Mouse (Mus musculus): ENCODE data around the gene Prf1. TPM values are rescaled to one million over a fixed set of nuclear protein-coding genes. Genes with fewer than 3 reads are reported as not detected.
A peak's percentile ranks its signal among the peaks of the same experiment; 100 is the strongest.

The Prf1 gene
- polyA plus RNA-seq, 1 experiment from 2014 or later = not detected

DNA sequence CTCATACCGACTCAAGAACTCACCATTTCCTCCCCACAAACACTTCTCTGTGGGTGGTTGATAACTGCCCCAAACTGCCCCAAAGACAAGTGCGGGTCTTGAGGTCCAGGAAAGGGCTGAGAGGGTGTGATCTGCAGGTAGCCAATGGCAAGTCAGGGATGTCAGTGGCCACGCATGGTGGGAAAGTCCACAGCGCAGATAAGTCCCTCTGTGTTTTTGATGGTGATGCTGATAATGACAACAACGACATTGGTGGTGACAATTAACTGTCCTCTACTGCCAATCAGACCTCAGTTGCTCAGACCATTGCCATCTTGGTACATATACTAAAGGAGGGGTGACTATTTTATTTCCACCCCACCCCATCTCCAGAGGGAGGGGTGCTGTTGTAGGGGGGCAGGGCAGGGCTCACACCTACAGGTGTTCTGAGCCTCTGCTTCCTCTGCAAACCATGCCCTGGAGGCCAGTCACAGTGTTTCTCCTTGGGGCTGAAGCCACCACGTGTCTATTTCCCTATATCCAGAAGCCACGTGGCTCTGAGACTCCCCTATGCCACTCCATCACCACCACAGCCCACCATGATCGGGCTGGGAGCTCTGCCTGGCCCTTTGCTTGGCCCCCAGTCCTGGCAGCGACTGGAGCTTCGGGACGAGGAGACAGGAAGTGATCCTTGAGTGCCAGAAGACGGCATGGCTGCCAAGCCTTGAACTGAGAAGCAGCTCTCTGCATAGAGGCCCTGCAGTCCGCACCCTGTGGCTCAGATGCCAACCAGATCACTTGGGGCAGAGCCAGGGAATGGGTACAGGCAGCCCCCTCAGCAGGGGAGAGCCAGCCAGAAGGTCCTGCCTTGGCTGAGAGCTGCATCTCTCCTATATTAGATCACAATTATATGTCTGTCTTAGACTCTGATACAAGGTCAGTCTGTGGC lies 36.1 kb upstream of the Prf1 start:
- no peak overlapping the region for H3K9ac ChIP-seq (ENCODE audit: low read depth, low read length)
- no peaks in the 10 kb centered on the region for H3K27me3 ChIP-seq (replicated peaks; ENCODE audit: control insufficient read depth, insufficient read depth, low read length)
- no peak for TF ChIP-seq CTCF (IDR thresholded peaks at IDR 0.05; ENCODE audit: low read depth)
- 59% methylated on average over 13 of the region's 13 CpGs for WGBS
- no peak overlapping the region for H3K4me3 ChIP-seq (ENCODE audit: low read depth, low read length)
- no peak overlapping the region for H3K27ac ChIP-seq (ENCODE audit: low read depth, low read length)
- no peaks in the 10 kb centered on the region for H3K4me1 ChIP-seq (replicated peaks; ENCODE audit: control insufficient read depth, insufficient read depth, low read length)
- no peaks in the 10 kb centered on the region for H3K36me3 ChIP-seq (ENCODE audit: control insufficient read depth, insufficient read depth)
- no peak for ATAC-seq
- H3K4me2 ChIP-seq (replicated peaks; ENCODE audit: low read depth) = no peak overlapping the region
- no peaks in the 10 kb centered on the region for H3K9me3 ChIP-seq (ENCODE audit: control insufficient read depth)

GRCm38 (mm10) chr10:61263606-61264005 lies 34.0 kb upstream of the Prf1 start:
- 81% methylated on average over 8 of the region's 8 CpGs for WGBS
- Histone ChIP-seq H3K9me3 (ENCODE audit: control insufficient read depth) (no peaks in the 10 kb centered on the region), H3K27ac (ENCODE audit: low read depth, low read length) (no peak overlapping the region), H3K4me2 (replicated peaks; ENCODE audit: low read depth) (no peak overlapping the region), H3K36me3 (ENCODE audit: control insufficient read depth, insufficient read depth) (no peaks in the 10 kb centered on the region), H3K4me1 (replicated peaks; ENCODE audit: control insufficient read depth, insufficient read depth, low read length) (no peaks in the 10 kb centered on the region), H3K27me3 (replicated peaks; ENCODE audit: control insufficient read depth, insufficient read depth, low read length) (no peaks in the 10 kb centered on the region), H3K4me3 (ENCODE audit: low read depth, low read length) (no peak overlapping the region), H3K9ac (ENCODE audit: low read depth, low read length) (no peak overlapping the region)
- no peak for ATAC-seq
- no peak for TF ChIP-seq CTCF (IDR thresholded peaks at IDR 0.05; ENCODE audit: low read depth)

DNA sequence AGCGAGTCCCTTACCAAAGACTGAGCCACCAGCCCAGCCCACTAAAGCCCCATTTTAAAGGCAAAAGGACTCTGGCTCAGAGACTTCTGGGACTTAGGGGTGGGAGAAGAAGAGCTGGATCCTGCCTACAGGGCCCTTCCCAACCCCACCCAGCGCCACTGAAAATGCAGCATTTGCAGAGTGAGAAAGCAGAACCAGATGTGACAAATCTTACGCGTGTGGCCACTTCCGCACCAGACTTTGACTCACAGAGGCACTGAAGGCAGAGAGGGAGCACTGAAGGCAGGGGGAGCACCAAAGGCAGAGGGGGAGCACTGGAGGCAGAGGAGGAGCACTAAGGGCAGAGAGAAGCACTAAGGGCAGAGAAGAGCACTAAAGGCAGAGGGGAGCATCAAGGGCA lies 30.3 kb upstream of the Prf1 start:
- no peaks in the 10 kb centered on the region for H3K36me3 ChIP-seq (ENCODE audit: control insufficient read depth, insufficient read depth)
- H3K27me3 ChIP-seq (replicated peaks; ENCODE audit: control insufficient read depth, insufficient read depth, low read length) = 0 out of 2 replicates have a peak, but pooled peaks cover 9% of the 10 kb centered on the region
- H3K4me3 ChIP-seq (ENCODE audit: low read depth, low read length) = no peak overlapping the region
- no peak for TF ChIP-seq CTCF (IDR thresholded peaks at IDR 0.05; ENCODE audit: low read depth)
- ATAC-seq = no peak
- no peak overlapping the region for H3K4me2 ChIP-seq (replicated peaks; ENCODE audit: low read depth)
- 79% methylated on average over 5 of the region's 5 CpGs for WGBS
- no peak overlapping the region for H3K27ac ChIP-seq (ENCODE audit: low read depth, low read length)
- no peaks in the 10 kb centered on the region for H3K4me1 ChIP-seq (replicated peaks; ENCODE audit: control insufficient read depth, insufficient read depth, low read length)
- H3K9me3 ChIP-seq (ENCODE audit: control insufficient read depth) = no peaks in the 10 kb centered on the region
- no peak overlapping the region for H3K9ac ChIP-seq (ENCODE audit: low read depth, low read length)

DNA sequence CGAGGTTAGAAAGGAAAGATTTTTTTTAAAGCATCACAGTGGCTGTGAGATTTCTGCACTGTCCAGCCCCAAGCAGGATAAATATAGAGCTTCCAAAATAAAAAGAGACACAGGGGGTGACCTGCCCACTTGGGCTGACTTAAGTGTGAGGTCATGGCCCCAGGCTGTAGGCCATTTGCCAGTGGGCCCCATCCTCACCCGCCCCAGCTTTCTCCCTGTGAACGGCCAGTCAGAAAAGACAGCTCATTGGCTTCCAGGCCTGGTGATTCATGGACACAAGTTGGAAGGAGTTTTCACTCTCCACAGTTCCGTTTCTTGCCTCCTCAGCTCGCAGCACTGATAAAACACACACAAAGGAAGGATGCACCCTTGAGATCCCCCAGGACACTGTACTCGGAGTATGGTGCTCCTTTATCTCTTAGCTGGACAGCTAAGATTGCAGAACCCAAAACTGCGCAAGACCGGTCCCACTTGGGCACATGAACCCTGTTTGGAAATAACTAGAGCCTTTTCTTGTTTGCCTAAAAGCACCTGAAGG lies 25.5 kb upstream of the Prf1 start:
- Histone ChIP-seq H3K36me3 (ENCODE audit: control insufficient read depth, insufficient read depth) (no peaks in the 10 kb centered on the region), H3K9me3 (ENCODE audit: control insufficient read depth) (no peaks in the 10 kb centered on the region), H3K27me3 (replicated peaks; ENCODE audit: control insufficient read depth, insufficient read depth, low read length) (peaks cover 20% of the 10 kb centered on the region), H3K4me3 (ENCODE audit: low read depth, low read length) (no peak overlapping the region), H3K27ac (ENCODE audit: low read depth, low read length) (no peak overlapping the region), H3K9ac (ENCODE audit: low read depth, low read length) (no peak overlapping the region), H3K4me2 (replicated peaks; ENCODE audit: low read depth) (peak overlapping the region; percentile 87; the same call in 1 of the 2 replicates), H3K4me1 (replicated peaks; ENCODE audit: control insufficient read depth, insufficient read depth, low read length) (no peaks in the 10 kb centered on the region; the same call in 1 of the 2 replicates)
- TF ChIP-seq CTCF (IDR thresholded peaks at IDR 0.05; ENCODE audit: low read depth) = no peak
- 63% methylated on average over 8 of the region's 8 CpGs for WGBS
- ATAC-seq = no peak

GRCm38 (mm10) chr10:61272631-61273030 lies 25.0 kb upstream of the Prf1 start:
- H3K4me1 ChIP-seq (replicated peaks; ENCODE audit: control insufficient read depth, insufficient read depth, low read length) = no peaks in the 10 kb centered on the region; the same call in 1 of the 2 replicates
- no peaks in the 10 kb centered on the region for H3K9me3 ChIP-seq (ENCODE audit: control insufficient read depth)
- TF ChIP-seq CTCF (IDR thresholded peaks at IDR 0.05; ENCODE audit: low read depth) = no peak
- no peak overlapping the region for H3K27ac ChIP-seq (ENCODE audit: low read depth, low read length)
- H3K27me3 ChIP-seq (replicated peaks; ENCODE audit: control insufficient read depth, insufficient read depth, low read length) = peaks cover 20% of the 10 kb centered on the region
- ATAC-seq = no peak
- 63% methylated on average over 5 of the region's 5 CpGs for WGBS
- H3K9ac ChIP-seq (ENCODE audit: low read depth, low read length) = peak overlapping the region; percentile 49; the same call in 1 of the 2 replicates
- peak overlapping the region; percentile 87 for H3K4me2 ChIP-seq (replicated peaks; ENCODE audit: low read depth)
- H3K4me3 ChIP-seq (ENCODE audit: low read depth, low read length) = peak overlapping the region; percentile 39
- no peaks in the 10 kb centered on the region for H3K36me3 ChIP-seq (ENCODE audit: control insufficient read depth, insufficient read depth)

- Histone ChIP-seq H3K4me1 (replicated peaks; ENCODE audit: control insufficient read depth, insufficient read depth, low read length) (no peaks in the 10 kb centered on the region; the same call in 1 of the 2 replicates), H3K27me3 (replicated peaks; ENCODE audit: control insufficient read depth, insufficient read depth, low read length) (peaks cover 20% of the 10 kb centered on the region), H3K4me3 (ENCODE audit: low read depth, low read length) (peak within 1 kb of the TSS; percentile 39), H3K27ac (ENCODE audit: low read depth, low read length) (peak within 1 kb of the TSS; percentile 28; the same call in 1 of the 2 replicates), H3K4me2 (replicated peaks; ENCODE audit: low read depth) (peak within 1 kb of the TSS; percentile 87), H3K9me3 (ENCODE audit: control insufficient read depth) (no peaks in the 10 kb centered on the region), H3K36me3 (ENCODE audit: control insufficient read depth, insufficient read depth) (no peaks in the 10 kb centered on the region), H3K9ac (ENCODE audit: low read depth, low read length) (peak within 1 kb of the TSS; percentile 49; the same call in 1 of the 2 replicates)
- ATAC-seq = peak; percentile 24; the same call in 1 of the 2 replicates
- WGBS = 1% methylated on average over 58 of the region's 75 CpGs
- TF ChIP-seq CTCF (IDR thresholded peaks at IDR 0.05; ENCODE audit: low read depth) = peak; percentile 34
These were observed 24.4 kb upstream of the Prf1 start, which contains the start of gene Adamts14 for GRCm38 (mm10) chr10:61273081-61273843. Gene Adamts14 (minus strand): TSS chr10:61273438.
